In genomic region chr6:137469541-137469940, GRCm38 (mm10) we compare ENCODE assay signal across 19 mouse cellular contexts.
DNase-seq lines count a peak whose midpoint lies in the region; ATAC-seq and TF ChIP-seq lines count a peak whose summit lies in the region.
"Had no signal": no experiment of that assay in that cellular context is flagged by ENCODE, and none has a peak within 500 bp of the region (broad histone marks: within the 10 kb centered on the region; RNA-seq: fewer than 3 reads in every experiment).

No protein-coding gene starts in this region.

- H3K4me2 ChIP-seq in midbrain, embryonic 11.5 days = no peak overlapping the region
- no peak overlapping the region for H3K4me2 ChIP-seq in midbrain, embryonic 15.5 days
- H3K4me2 ChIP-seq: limb, embryonic 12.5 days; neural tube, embryonic 13.5 days had no signal

- no peaks in the 10 kb centered on the region; the same call in none of the 2 replicates for H3K4me1 ChIP-seq in midbrain, embryonic 11.5 days (ENCODE audit: control insufficient read depth, insufficient read depth, low read length)
- H3K4me1 ChIP-seq in midbrain, embryonic 15.5 days = peaks cover 25% of the 10 kb centered on the region

- no peak overlapping the region for H3K27ac ChIP-seq in layer of hippocampus, adult 2 months
- H3K27ac ChIP-seq in midbrain, embryonic 11.5 days (ENCODE audit: low read depth, low read length) = no peak overlapping the region
- H3K27ac ChIP-seq in midbrain, embryonic 15.5 days = no peak overlapping the region
- H3K27ac ChIP-seq: forebrain, embryonic 10.5 days; macrophage; midbrain, embryonic 10.5 days; neural tube, embryonic 13.5 days had no signal

- no peaks in the 10 kb centered on the region for H3K9me3 ChIP-seq in midbrain, embryonic 11.5 days (ENCODE audit: control insufficient read depth, low read length)
- H3K9me3 ChIP-seq in midbrain, embryonic 15.5 days = no peaks in the 10 kb centered on the region
- H3K9me3 ChIP-seq: forebrain, embryonic 10.5 days; limb, embryonic 12.5 days; neural tube, embryonic 13.5 days had no signal

- no peaks in the 10 kb centered on the region for H3K36me3 ChIP-seq in midbrain, embryonic 11.5 days (ENCODE audit: control insufficient read depth, insufficient read depth, low read length)
- no peaks in the 10 kb centered on the region for H3K36me3 ChIP-seq in midbrain, embryonic 15.5 days (replicated peaks)
- H3K36me3 ChIP-seq: forebrain, embryonic 10.5 days; limb, embryonic 12.5 days; midbrain, embryonic 10.5 days had no signal

- peak; percentile 46 for TF ChIP-seq CTCF in layer of hippocampus, adult 2 months (conservative IDR thresholded peaks at IDR 0.05)

- no peak overlapping the region for H3K9ac ChIP-seq in midbrain, embryonic 11.5 days (ENCODE audit: low read length)
- no peak overlapping the region for H3K9ac ChIP-seq in midbrain, embryonic 15.5 days
- H3K9ac ChIP-seq: forebrain, postnatal 0 days; limb, embryonic 12.5 days; neural tube, embryonic 13.5 days had no signal

- no peak for DNase-seq in layer of hippocampus, adult 2 months (ENCODE audit: low spot score in 2 of 2)
- no peak for DNase-seq in layer of hippocampus, postnatal 25 days (ENCODE audit: extremely low spot score in 1 of 2, low spot score in 1 of 2)
- peak; percentile 69 for DNase-seq in midbrain, embryonic 11.5 days (ENCODE audit: low spot score, missing footprints)
- DNase-seq in R1 (ENCODE audit: low read depth, low spot score) = peak; percentile 50
- DNase-seq in spleen, postnatal 36 days (ENCODE audit: low spot score in 2 of 2) = no peak
- no peak for DNase-seq in kidney, adult 8-10 months
- DNase-seq: cerebellum, adult 8-10 months; forebrain, postnatal 0 days; heart, postnatal 4 days; kidney, adult 2 months; kidney, postnatal 25 days; lung, adult 18-20 months had no signal

- 95% methylated on average over 4 of the region's 4 CpGs for WGBS in midbrain, embryonic 11.5 days
- 96% methylated on average over 4 of the region's 4 CpGs for WGBS in midbrain, embryonic 15.5 days

- H3K4me3 ChIP-seq in layer of hippocampus, adult 2 months = no peak overlapping the region
- H3K4me3 ChIP-seq in midbrain, embryonic 11.5 days (ENCODE audit: low read depth, low read length) = no peak overlapping the region
- no peak overlapping the region for H3K4me3 ChIP-seq in midbrain, embryonic 15.5 days
- H3K4me3 ChIP-seq: forebrain, embryonic 10.5 days; limb, embryonic 12.5 days; midbrain, embryonic 10.5 days; neural tube, embryonic 13.5 days had no signal

- no peaks in the 10 kb centered on the region for H3K27me3 ChIP-seq in midbrain, embryonic 11.5 days (ENCODE audit: control insufficient read depth, insufficient read depth, low read length)
- peaks cover 4% of the 10 kb centered on the region; the same call in 1 of the 2 replicates for H3K27me3 ChIP-seq in midbrain, embryonic 15.5 days (replicated peaks)
- H3K27me3 ChIP-seq: limb, embryonic 12.5 days; neural tube, embryonic 13.5 days had no signal

- ATAC-seq in midbrain, embryonic 11.5 days (ENCODE audit: low FRiP score) = no peak
- no peak for ATAC-seq in midbrain, embryonic 15.5 days (replicated peaks)
- ATAC-seq: forebrain, postnatal 0 days; hindbrain, embryonic 16.5 days had no signal

Comparison
In these comparisons a context has a peak if more than half of its experiments do, and no peak if none do; other contexts are left out.
1. DNase-seq: peak in midbrain, embryonic 11.5 days (single experiment) and R1 (single experiment); none in layer of hippocampus, adult 2 months (0 of 2), layer of hippocampus, postnatal 25 days (0 of 2), spleen, postnatal 36 days (0 of 2) and kidney, adult 8-10 months (0 of 2).